17 mouse cellular contexts compared by ENCODE assay signal in the genomic region with DNA sequence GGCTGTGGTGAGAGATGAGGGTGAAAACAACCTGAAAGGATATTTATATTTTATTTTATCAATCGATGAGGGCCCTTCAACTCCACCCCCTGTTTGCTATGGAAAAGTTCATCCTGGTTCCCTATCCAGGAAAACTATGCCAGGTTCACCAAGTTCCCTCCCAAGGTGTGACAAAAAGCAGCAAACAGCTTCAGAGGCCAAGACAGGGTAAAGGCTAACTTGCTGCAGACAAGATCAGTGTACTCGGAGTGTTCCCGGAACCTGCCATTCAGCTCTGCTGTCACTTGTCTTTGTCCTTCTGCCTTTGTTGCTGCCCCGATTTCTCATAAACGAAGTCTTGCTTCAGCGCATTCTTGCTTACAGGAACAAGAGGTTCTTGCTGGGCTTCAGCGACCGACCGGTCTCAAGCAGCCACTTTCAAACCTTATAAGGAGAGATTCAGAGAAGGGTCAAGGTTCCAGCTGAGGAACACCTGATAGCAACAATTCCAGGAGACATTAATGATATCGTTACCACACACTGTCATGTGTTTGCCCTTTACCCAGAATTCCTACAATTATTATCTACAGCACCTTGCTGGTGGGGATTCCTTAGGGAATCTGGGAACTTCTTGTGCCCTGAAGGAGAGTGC.
A peak's percentile ranks its signal among the peaks of the same experiment; 100 is the strongest.
DNase-seq lines count a peak whose midpoint lies in the region; ATAC-seq and TF ChIP-seq lines count a peak whose summit lies in the region.
"Had no signal": no experiment of that assay in that cellular context is flagged by ENCODE, and none has a peak within 500 bp of the region (broad histone marks: within the 10 kb centered on the region; RNA-seq: fewer than 3 reads in every experiment).

No protein-coding gene starts in this region.

- 53% methylated on average over 10 of the region's 10 CpGs for WGBS in lung, postnatal 0 days
- WGBS in kidney, postnatal 0 days, result 53% methylated on average over 10 of the region's 10 CpGs
- 26% methylated on average over 10 of the region's 10 CpGs for WGBS in small intestine, adult 2 months

- no peaks in the 10 kb centered on the region for H3K9me3 ChIP-seq in lung, postnatal 0 days (ENCODE audit: low read length)
- H3K9me3 ChIP-seq in kidney, postnatal 0 days (replicated peaks; ENCODE audit: low read length), result no peaks in the 10 kb centered on the region
- H3K9me3 ChIP-seq: heart, embryonic 12.5 days had no signal

- H3K9ac ChIP-seq in lung, postnatal 0 days (replicated peaks; ENCODE audit: low read depth), result no peak overlapping the region
- no peak overlapping the region for H3K9ac ChIP-seq in kidney, postnatal 0 days (ENCODE audit: low read depth, low read length)
- H3K9ac ChIP-seq: forebrain, postnatal 0 days; heart, embryonic 12.5 days had no signal

- no peaks in the 10 kb centered on the region for H3K27me3 ChIP-seq in lung, postnatal 0 days (replicated peaks; ENCODE audit: insufficient read depth, low read length)
- H3K27me3 ChIP-seq in kidney, postnatal 0 days (ENCODE audit: insufficient read depth, low read length), result no peaks in the 10 kb centered on the region
- no peaks in the 10 kb centered on the region for H3K27me3 ChIP-seq in small intestine, adult 2 months (ENCODE audit: control insufficient read depth, insufficient read depth, low read length)
- H3K27me3 ChIP-seq: heart, embryonic 12.5 days had no signal

- peaks cover 5% of the 10 kb centered on the region; the same call in 1 of the 2 replicates for H3K4me1 ChIP-seq in lung, postnatal 0 days (ENCODE audit: insufficient read depth, low read depth, low read length)
- H3K4me1 ChIP-seq in kidney, postnatal 0 days (replicated peaks; ENCODE audit: insufficient read depth, low read length), result no peaks in the 10 kb centered on the region
- H3K4me1 ChIP-seq in small intestine, adult 2 months (ENCODE audit: control insufficient read depth, insufficient read depth, insufficient read length, low read length), result peaks cover 24% of the 10 kb centered on the region
- H3K4me1 ChIP-seq: heart, embryonic 12.5 days had no signal

- peak; percentile 57 for ATAC-seq in lung, postnatal 0 days
- peak; percentile 87 for ATAC-seq in kidney, postnatal 0 days (replicated peaks; ENCODE audit: low FRiP score, low read depth)
- ATAC-seq: CD4-positive, CD25-positive, alpha-beta regulatory T cell, adult 4 months; forebrain, postnatal 0 days; midbrain, embryonic 16.5 days had no signal

- no peak overlapping the region for H3K4me3 ChIP-seq in lung, postnatal 0 days (ENCODE audit: low read depth, low read length)
- H3K4me3 ChIP-seq in kidney, postnatal 0 days (replicated peaks; ENCODE audit: low read depth, low read length), result no peak overlapping the region
- no peak overlapping the region; the same call in 1 of the 2 replicates for H3K4me3 ChIP-seq in small intestine, adult 2 months (ENCODE audit: low read depth, low read length)
- H3K4me3 ChIP-seq: heart, embryonic 12.5 days had no signal

- H3K36me3 ChIP-seq in lung, postnatal 0 days (ENCODE audit: insufficient read depth, low read length), result no peaks in the 10 kb centered on the region
- no peaks in the 10 kb centered on the region for H3K36me3 ChIP-seq in kidney, postnatal 0 days (ENCODE audit: insufficient read depth, low read length)
- H3K36me3 ChIP-seq in small intestine, adult 2 months (ENCODE audit: control insufficient read depth, insufficient read depth, low read length), result no peaks in the 10 kb centered on the region
- H3K36me3 ChIP-seq: heart, embryonic 12.5 days had no signal

- no peak overlapping the region for H3K4me2 ChIP-seq in lung, postnatal 0 days (replicated peaks; ENCODE audit: low read depth, low read length)
- H3K4me2 ChIP-seq in kidney, postnatal 0 days (ENCODE audit: low read length), result no peak overlapping the region
- H3K4me2 ChIP-seq: heart, embryonic 12.5 days had no signal

- no peak for TF ChIP-seq CTCF in lung, postnatal 0 days (IDR thresholded peaks at IDR 0.05)
- TF ChIP-seq CTCF in kidney, postnatal 0 days (IDR thresholded peaks at IDR 0.05; ENCODE audit: low read depth), result no peak
- no peak for TF ChIP-seq CTCF in small intestine, adult 2 months (IDR thresholded peaks at IDR 0.05; ENCODE audit: extremely low read depth, insufficient read length, insufficient replicate concordance, low read depth, low read length)

- TF ChIP-seq POLR2A in small intestine, adult 2 months (IDR thresholded peaks at IDR 0.05; ENCODE audit: low read depth, low read length), result no peak

- peak; percentile 48 for DNase-seq in lung, postnatal 0 days (ENCODE audit: low spot score)
- DNase-seq in lung, postnatal 4 days, result no peak
- peak; percentile 21 for DNase-seq in kidney, adult 11 months
- no peak for DNase-seq in kidney, postnatal 0 days (ENCODE audit: low spot score)
- no peak for DNase-seq in cerebellum, postnatal 4 days (ENCODE audit: low spot score in 2 of 2)
- no peak for DNase-seq in B cell, adult 2 months
- DNase-seq: adrenal gland, postnatal 14 days; cerebellum, adult 8-10 months; embryo, embryonic 11 days; forebrain, postnatal 0 days; gastrocnemius, postnatal 14 days; liver; thymus, adult 18-20 months had no signal

- H3K27ac ChIP-seq in lung, postnatal 0 days (ENCODE audit: low read length), result peak overlapping the region; percentile 43; the same call in 1 of the 2 replicates
- peak overlapping the region; percentile 64 for H3K27ac ChIP-seq in kidney, postnatal 0 days
- peak overlapping the region; percentile 92 for H3K27ac ChIP-seq in small intestine, adult 2 months (ENCODE audit: insufficient read depth, low read depth, low read length)

- peak; percentile 71 for TF ChIP-seq EP300 in lung, postnatal 0 days (IDR thresholded peaks at IDR 0.05)

Comparison
In these comparisons a context has a peak if more than half of its experiments do, and no peak if none do; other contexts are left out.
1. DNase-seq: peak in lung, postnatal 0 days (single experiment) and kidney, adult 11 months (single experiment); none in lung, postnatal 4 days (0 of 2), kidney, postnatal 0 days (single experiment), cerebellum, postnatal 4 days (0 of 2) and B cell, adult 2 months (0 of 2).
2. Peak in every context shown above with its lines, with median percentiles within 50 percentile points of each other: H3K27ac ChIP-seq.